Mouse (Mus musculus) forebrain, postnatal 0 days (tissue): ENCODE measurements around the gene Tmem161a. TPM values are rescaled to one million over a fixed set of nuclear protein-coding genes. Genes with fewer than 3 reads are reported as not detected.
"Not testable (repeated sequence)": the region's sequence is repeated elsewhere in the genome, so short reads cannot be mapped to it uniquely, and the experiment has no call there.

Experiments used
- ATAC-seq: fragments of 200-750 bp; cut with Nextera tagmentation; 2 replicates; pipeline ENCODE4 v1.8.0; 2017; ENCODE audit warnings: mild to moderate bottlenecking, moderate library complexity
- DNase-seq: peaks from one replicate; pipeline ENCODE4 v3.0.0-alpha.2; 2015
- H3K27ac ChIP-seq: fragments of 300-500 bp; sonication (generic); 2 replicates; pipeline ENCODE4 v1.5.1; 2014; ENCODE audit warnings: low read depth, mild to moderate bottlenecking, antibody characterized with exemption, low read length, moderate library complexity, mixed read lengths
- H3K27me3 ChIP-seq: fragments of 300-500 bp; sonication (generic); 2 replicates; pipeline ENCODE4 v1.6.1; 2014; ENCODE audit warnings: mild to moderate bottlenecking, low read length, mixed read lengths; ENCODE audit not compliant: insufficient read depth
- H3K36me3 ChIP-seq: fragments of 300-500 bp; sonication (generic); 2 replicates; pipeline ENCODE4 v1.6.1; 2014; ENCODE audit warnings: mild to moderate bottlenecking, moderate library complexity; ENCODE audit not compliant: insufficient read depth
- H3K4me1 ChIP-seq: fragments of 300-500 bp; sonication (generic); 2 replicates; pipeline ENCODE4 v1.6.1; 2014; ENCODE audit warnings: antibody characterized with exemption; ENCODE audit not compliant: insufficient read depth
- H3K4me2 ChIP-seq: fragments of 300-500 bp; sonication (generic); 2 replicates; pipeline ENCODE4 v1.6.1; 2014; ENCODE audit warnings: low read depth, mild to moderate bottlenecking, moderate library complexity
- H3K4me3 ChIP-seq: fragments of 300-500 bp; sonication (generic); 2 replicates; pipeline ENCODE4 v1.5.1; 2014; ENCODE audit warnings: low read depth, low read length, mixed read lengths
- H3K9ac ChIP-seq: fragments of 300-500 bp; sonication (generic); 2 replicates; pipeline ENCODE4 v1.6.1; 2014; ENCODE audit warnings: mild to moderate bottlenecking
- H3K9me3 ChIP-seq: fragments of 300-500 bp; sonication (generic); 2 replicates; pipeline ENCODE4 v1.6.1; 2016; ENCODE audit warnings: low read length
- CTCF ChIP-seq: sonication (generic); IDR thresholded peaks from 2 replicates; pipeline ENCODE4 v1.5.1; 2016; ENCODE audit warnings: antibody characterized with exemption, control low read depth, low read depth
- WGBS: fragments of 180-500 bp; shearing (Covaris S2); extraction: QIAGEN DNeasy Blood & Tissue Kit; methylation state at CpG from one replicate; pipeline ENCODE4 v1.1.7; 2014; 5-methylcytosine and 5-hydroxymethylcytosine counted together
- polyA plus RNA-seq: library from polyadenylated mRNA; unstranded; fragments of >200 nt; fragmentation: Nextera tagmentation; extraction: Ambion mirVana; gene quantifications from 2 replicates; pipeline ENCODE4 v1.2.1, GENCODE M21; 2015
- total RNA-seq: library from RNA; depleted of rRNA; stranded (reverse); fragments of >200 nt; gene quantifications from 2 replicates; pipeline ENCODE4 v1.2.3, GENCODE M21; 2014

The Tmem161a gene
- total and polyA plus RNA-seq, 2 experiments from 2014 or later = 52.7 to 60.7 TPM

DNA sequence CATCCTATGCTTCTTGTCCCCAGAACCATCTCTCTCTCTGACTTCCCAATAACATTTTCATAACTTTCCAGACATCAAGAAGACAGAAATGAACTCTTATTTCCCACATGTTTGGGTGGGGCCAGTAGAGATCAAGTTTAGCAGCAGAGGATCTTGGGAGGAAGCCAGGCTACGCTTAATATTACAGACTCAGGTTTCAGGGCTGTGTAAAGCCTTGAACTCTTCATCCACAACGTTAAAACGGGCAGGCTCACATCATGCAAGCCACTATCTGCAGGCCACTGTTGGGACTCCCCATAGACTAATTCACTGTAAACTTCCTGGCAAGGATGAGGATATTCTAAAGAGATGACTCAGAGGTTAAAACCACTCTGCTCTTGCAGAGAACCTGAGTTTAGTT is 42.3 kb downstream of the Tmem161a start:
- Histone ChIP-seq H3K4me2 (no peak overlapping the region), H3K4me1 (0 out of 2 replicates have a peak, but pooled peaks cover 4% of the 10 kb centered on the region), H3K9ac (no peak overlapping the region), H3K27ac (no peak overlapping the region), H3K9me3 (no peaks in the 10 kb centered on the region), H3K36me3 (no peaks in the 10 kb centered on the region), H3K4me3 (no peak overlapping the region), H3K27me3 (no peaks in the 10 kb centered on the region)
- DNase-seq (no peak), ATAC-seq (no peak)
- WGBS = 67% methylated on average over 3 of the region's 3 CpGs
- TF ChIP-seq CTCF = no peak

GRCm38 (mm10) chr8:70215092-70215491 is 42.9 kb downstream of the Tmem161a start:
- Histone ChIP-seq H3K9ac (no peak overlapping the region), H3K4me1 (0 out of 2 replicates have a peak, but pooled peaks cover 4% of the 10 kb centered on the region), H3K36me3 (no peaks in the 10 kb centered on the region), H3K4me3 (no peak overlapping the region), H3K4me2 (no peak overlapping the region), H3K9me3 (no peaks in the 10 kb centered on the region), H3K27me3 (no peaks in the 10 kb centered on the region), H3K27ac (no peak overlapping the region)
- ATAC-seq (no peak), DNase-seq (no peak)
- WGBS = 72% methylated on average over 5 of the region's 5 CpGs
- TF ChIP-seq CTCF = no peak

DNA sequence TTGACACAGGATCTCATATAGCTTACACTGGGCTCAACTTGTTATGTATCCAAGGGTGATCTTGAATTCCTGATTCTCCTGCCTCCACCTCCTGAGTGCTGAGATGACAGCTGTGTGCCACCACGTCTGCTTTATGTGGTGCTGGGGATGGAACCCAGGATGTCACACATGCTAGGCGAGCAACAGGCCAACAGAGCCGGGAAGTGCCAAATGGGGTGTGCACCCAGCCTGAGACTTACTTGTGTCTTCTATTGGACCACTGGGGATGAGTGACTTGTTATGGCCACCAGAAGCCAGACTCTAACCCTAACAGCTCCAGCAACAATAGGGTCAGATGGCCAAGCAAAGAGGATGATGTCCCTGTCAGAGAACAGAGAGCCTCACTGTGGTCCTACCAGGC is 44.0 kb downstream of the Tmem161a start:
- H3K4me2 ChIP-seq, H3K4me3 ChIP-seq, DNase-seq, H3K36me3 ChIP-seq, H3K27me3 ChIP-seq, H3K27ac ChIP-seq, ATAC-seq, H3K9me3 ChIP-seq, H3K9ac ChIP-seq, H3K4me1 ChIP-seq: not testable (repeated sequence)
- WGBS = 68% methylated on average over 3 of the region's 3 CpGs

- Histone ChIP-seq H3K4me3 (no peak overlapping the region), H3K36me3 (peaks cover 5% of the 10 kb centered on the region; the same call in 1 of the 2 replicates), H3K9ac (no peak overlapping the region), H3K27ac (no peak overlapping the region), H3K27me3 (no peaks in the 10 kb centered on the region), H3K4me2 (no peak overlapping the region), H3K4me1 (0 out of 2 replicates have a peak, but pooled peaks cover 4% of the 10 kb centered on the region), H3K9me3 (no peaks in the 10 kb centered on the region)
- WGBS = 54% methylated on average over 1 of the region's 1 CpGs
- DNase-seq (peak; percentile 75), ATAC-seq (no peak)
- TF ChIP-seq CTCF = no peak
Observed at GRCm38 (mm10) chr8:70216566-70216965, 44.4 kb downstream of the Tmem161a start.

GRCm38 (mm10) chr8:70217441-70217840 is 45.3 kb downstream of the Tmem161a start:
- TF ChIP-seq CTCF = no peak

DNA sequence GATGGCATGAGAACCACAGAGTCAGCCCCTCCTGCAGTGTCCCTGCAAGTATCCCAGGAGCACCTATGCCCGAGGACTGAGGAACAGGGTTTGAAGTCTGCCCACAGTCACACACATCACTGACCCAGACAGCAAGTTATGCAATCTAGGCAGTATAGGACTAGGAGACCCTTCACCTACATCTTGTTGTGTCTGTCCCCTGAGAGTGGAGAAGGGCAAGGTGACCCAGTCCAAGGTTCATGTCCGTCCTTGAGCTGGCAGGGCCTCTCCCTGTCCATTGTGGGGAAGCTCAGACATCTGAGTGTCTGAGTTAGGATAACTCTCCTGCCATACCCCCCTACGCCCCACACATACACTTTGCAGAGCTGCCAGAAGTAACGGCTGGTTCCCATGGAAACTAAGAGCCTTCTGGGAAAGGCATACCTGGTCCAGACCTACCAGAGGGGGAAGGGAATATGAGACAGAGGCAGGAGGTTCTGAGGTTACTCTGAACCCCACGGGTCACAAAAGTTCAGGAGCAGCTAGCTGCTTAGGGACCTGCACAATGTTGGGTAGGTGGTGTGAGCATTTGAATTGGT is 47.0 kb downstream of the Tmem161a start:
- Histone ChIP-seq H3K4me3 (no peak overlapping the region), H3K9me3 (no peaks in the 10 kb centered on the region), H3K9ac (no peak overlapping the region), H3K36me3 (peaks cover 31% of the 10 kb centered on the region), H3K4me2 (no peak overlapping the region), H3K27ac (no peak overlapping the region), H3K27me3 (no peaks in the 10 kb centered on the region), H3K4me1 (no peaks in the 10 kb centered on the region)
- DNase-seq (peak; percentile 37), ATAC-seq (peak; percentile 47)
- TF ChIP-seq CTCF = no peak
- WGBS = 50% methylated on average over 5 of the region's 5 CpGs

More at GRCm38 (mm10) chr8:70217441-70217840, 45.3 kb downstream of the Tmem161a start:
- no peaks in the 10 kb centered on the region for H3K27me3 ChIP-seq
- H3K9me3 ChIP-seq = no peaks in the 10 kb centered on the region
- H3K36me3 ChIP-seq = peaks cover 13% of the 10 kb centered on the region
- H3K27ac ChIP-seq = no peak overlapping the region
- ATAC-seq = no peak
- 0 out of 2 replicates have a peak, but pooled peaks cover 4% of the 10 kb centered on the region for H3K4me1 ChIP-seq
- DNase-seq = no peak
- H3K4me3 ChIP-seq = no peak overlapping the region
- no peak overlapping the region for H3K4me2 ChIP-seq
- H3K9ac ChIP-seq = no peak overlapping the region

- Histone ChIP-seq H3K4me2 (no peak overlapping the region), H3K36me3 (peaks cover 42% of the 10 kb centered on the region), H3K27me3 (no peaks in the 10 kb centered on the region), H3K9me3 (no peaks in the 10 kb centered on the region), H3K27ac (no peak overlapping the region), H3K9ac (no peak overlapping the region), H3K4me1 (no peaks in the 10 kb centered on the region), H3K4me3 (no peak overlapping the region)
- no peak for ATAC-seq
- no peak for TF ChIP-seq CTCF
- DNase-seq = no peak
- 77% methylated on average over 8 of the region's 8 CpGs for WGBS
Observed at GRCm38 (mm10) chr8:70220236-70220840, 48.2 kb downstream of the Tmem161a start.
